Mouse (Mus musculus): ENCODE data around the gene Pipox.

Gene Pipox

DNA sequence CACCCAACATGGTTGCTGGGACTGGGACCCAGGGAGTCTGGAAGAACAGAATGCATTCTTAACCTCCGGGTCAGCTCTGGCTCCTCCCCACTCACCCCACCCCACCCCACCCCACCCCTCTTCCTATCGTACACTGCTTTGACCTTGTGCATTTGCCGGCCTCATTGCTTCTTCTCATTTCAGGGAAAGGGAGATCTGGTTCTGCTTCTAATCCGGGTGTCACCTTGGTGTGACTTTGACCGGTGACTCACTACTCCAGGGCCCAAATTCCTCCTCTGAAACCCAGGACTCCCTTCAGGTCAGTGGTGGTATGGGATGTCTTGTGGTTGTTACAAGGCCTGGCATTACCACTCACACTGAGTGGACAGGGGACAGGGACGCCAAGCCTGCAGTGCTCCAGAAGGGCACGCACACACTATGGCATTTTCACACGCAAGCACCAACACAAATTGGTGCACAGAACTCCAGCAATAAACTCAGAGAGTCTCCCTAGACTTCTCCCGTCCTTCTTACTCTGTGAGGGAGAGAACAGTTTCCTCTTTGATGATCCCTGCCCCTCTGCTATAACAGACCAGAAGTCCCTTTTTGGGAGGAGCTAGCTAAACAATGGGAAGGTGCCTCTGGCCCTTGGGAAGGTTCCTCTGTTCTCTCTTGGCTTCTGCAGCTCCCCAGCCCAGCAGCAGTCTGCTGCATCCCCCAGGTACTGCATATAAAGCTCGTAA is 9.2 kb downstream of the Pipox start:
- in situ Hi-C loops (cut with MboI, MseI), result no loop called here

DNA sequence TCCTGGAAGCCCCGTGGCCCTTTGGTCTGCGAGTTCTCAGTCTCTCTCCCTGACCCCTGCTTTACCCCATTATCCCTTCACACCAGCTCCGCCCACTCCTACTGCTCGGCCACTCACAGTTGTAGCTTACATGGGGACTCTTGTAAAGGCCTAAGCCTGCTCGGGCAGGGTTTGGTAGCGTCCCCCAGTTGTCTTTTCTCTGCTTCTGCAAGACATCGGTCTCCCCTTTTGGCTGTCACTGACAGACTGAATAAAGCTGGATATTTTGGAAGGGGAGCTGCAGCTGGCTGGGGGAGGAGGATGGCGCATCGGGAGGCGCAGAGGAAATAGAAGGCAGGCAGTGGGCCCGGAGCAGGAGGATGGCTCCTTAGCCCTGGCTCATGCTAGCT is 17.1 kb downstream of the Pipox start:
- in situ Hi-C loops (cut with MboI, MseI), result no loop called here

DNA sequence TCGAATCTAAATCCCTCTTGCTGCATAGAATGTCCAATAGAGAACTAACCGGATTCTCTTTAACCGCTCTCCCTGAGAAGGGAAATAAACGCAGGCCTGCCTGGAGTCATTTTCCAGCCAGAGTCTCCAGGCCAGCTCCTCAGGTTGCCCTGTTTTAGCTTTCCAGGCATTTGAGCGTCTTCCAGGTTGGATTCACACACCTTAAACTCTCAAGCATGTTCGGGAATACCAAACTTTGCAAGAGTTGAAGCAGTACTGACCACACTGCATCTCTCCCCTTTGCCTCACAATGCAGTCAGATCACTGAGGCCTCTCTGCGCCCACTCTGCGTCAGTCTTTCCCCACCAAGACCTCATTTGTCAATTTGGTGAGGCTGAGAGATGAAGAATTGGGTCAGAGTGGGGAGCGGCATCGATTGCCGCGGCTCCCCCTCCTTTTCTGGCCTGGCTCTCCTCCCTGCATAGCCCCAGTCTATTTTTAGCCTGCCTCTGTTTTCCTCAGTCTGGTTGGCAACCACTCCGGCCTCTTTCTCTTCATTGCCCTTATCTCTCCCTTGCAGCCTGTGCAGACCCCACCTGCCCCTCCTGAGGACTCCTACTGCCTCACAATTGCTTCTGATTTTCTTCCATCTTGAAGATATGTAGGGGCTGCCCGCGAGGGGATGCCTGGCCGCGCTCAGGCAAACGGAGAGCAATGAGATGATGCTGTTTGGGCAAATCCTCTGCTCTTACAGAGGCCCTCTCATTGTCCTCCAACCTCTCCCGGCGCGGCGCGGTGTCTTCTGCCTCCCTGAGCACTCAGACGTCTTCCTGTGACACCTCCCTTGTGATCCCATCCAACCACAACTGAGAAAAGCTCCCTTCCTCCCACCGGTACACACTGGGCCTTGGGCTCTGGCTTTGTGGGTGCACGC is 17.8 kb downstream of the Pipox start:
- in situ Hi-C loops (cut with MboI, MseI), result no loop called here

DNA sequence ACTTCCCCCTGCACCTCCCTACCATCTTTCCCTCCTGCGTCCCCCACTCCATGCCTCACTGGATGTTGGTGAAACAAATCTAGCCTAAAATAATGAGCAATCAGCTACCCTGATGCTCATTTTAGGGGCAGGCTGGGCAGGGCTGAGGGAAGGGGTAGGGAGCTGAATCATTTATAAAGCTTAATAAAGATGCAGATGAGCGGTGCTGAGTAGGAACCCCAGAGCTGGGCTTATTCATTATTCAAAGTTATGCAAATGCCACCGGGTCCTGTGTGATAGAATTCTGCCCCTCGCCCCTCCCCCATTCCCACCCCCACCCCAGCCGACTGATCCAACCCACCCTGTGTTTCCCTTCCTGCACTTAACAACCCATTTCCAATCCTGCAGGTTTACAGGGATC is 18.6 kb downstream of the Pipox start:
- in situ Hi-C loops (cut with MboI, MseI), result no loop called here

DNA sequence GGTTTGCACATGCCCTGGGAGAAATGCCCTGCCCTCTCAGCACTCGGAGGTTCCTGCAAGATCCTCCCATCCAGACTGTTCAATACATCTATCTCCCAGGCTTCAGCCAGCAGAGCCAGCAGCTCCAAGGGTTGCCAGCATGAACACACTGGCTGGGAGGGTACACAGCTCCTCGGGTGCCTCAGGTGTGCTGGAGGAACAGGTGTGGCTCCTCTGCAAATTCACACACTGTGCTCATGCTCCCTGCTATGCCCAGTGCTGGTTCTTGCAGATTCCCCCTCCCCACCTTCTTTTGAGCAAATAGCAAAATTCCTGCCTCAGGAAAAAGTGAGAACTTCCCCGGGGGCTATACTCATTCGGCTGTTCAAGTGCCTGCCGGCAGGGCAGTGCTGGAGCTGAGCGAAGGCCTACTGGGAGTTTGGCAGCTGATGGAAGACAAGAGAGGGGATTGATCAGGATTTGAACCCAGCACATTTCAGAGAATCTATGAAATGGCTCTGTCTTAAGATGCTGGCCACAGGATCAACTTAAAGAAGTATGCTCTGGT is 19.1 kb downstream of the Pipox start:
- in situ Hi-C loops (cut with MboI, MseI), result no loop called here

DNA sequence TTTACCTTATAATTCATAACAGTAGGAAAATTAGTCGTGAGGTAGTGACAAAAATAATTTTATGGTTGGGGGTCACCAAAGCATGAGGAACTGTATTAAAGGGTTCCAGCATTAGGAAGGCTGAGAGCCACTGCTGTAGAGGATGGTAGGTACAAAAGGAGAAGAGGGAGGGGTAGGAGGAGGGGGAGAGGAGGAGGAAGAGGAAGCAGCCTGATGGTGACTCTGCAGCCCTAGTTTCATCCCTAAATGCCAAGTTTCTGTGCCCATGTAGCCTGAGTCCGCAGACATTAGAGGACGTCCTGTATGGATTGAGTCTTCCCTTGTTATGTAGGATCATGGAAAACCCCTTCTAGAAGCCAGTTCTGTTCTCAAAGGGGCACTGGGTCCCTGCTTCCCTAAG is 20.8 kb downstream of the Pipox start:
- in situ Hi-C loops (cut with MboI, MseI), result no loop called here

DNA sequence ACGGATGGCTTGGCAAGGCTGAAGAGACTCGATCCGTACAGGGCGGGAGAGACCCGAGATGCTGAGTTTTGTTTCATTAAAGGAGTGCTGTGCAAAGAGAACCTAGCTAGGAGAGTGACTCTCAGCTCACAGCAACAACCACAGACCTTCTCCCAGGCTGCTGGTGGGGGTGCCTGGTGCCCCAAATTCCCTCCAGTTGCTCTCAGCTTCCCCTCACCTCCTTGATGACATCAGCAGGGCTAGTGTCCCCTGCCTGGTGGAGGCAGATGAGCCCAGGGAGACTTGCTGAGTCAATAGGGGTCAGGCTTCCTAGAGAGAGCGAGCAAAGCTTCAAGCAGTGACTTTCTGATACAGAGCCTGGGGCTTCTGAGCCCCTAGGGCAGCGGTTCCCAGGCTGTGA is 21.2 kb downstream of the Pipox start:
- in situ Hi-C loops (cut with MboI, MseI), result no loop called here

DNA sequence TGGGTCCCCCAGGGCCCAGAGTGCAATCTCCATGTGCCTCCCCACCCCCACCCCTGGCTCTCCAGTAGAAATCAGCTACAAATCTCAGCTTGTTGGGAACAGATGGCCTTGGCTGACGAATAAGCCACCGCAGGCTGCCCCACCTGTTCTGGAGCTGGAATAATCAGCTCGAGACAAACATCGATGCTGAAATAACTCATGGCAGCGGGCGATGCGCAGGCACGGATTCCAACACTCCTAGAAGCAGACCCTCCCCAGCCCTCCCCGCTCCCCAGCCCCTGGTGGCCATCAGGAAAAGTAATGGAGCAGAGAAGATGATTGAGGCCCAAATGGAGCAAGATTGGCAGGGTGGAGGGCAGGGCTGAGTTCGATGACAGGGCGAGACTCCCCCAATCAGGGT is 21.7 kb downstream of the Pipox start:
- in situ Hi-C loops (cut with MboI, MseI), result no loop called here

DNA sequence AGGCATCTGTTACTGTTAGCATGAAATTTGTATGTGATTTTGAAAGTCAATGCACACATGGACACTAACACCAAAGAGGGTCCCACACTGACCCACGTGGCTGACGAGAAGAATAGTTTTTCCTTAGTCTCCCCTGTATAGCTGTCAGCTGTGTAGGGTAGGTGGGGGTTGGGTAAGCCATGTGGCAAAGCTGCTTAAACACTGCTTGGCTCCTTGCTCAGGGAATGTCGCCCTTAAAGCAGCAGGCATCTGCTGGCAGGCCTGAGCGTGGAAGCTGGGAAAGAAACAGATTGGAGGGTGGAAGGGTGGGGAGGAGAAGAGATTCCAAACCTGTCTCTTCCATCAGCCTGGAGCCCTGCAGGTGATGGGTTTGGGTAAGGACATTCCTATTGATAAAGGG is 22.5 kb downstream of the Pipox start:
- in situ Hi-C loops (cut with MboI, MseI), result no loop called here

DNA sequence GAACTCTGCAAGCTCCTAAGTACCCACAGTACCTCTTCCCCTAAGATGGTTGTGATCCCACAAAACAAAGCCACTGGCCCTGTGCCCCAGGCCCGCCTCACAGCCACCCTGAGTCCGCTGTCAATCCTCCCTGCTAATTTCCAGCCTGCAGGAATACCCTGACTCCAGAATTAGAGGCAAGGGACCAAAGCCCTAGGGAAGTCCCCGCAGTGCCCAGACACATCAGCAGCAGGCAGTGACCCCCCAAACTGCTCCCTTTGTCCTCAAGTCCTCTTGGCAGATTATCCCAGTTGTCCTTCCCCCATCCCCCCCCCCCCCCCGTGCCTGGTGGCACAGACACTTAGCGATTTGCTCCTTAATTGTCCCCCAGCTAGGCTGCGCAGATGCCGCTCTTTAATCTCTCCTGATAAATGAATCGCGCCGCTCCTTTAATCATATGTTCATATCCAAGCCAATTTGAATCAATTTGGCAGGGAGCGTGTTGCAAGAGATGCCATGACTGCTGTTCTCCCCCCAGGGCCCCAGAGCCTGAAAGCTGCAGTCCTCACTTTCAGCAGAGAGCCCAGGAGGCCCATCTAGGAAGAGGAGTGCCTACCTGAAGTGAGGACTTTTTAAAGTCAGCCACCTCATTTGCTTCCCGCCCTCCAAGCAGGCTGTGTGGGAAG is 26.3 kb downstream of the Pipox start:
- in situ Hi-C loops (cut with MboI, MseI), result no loop called here

DNA sequence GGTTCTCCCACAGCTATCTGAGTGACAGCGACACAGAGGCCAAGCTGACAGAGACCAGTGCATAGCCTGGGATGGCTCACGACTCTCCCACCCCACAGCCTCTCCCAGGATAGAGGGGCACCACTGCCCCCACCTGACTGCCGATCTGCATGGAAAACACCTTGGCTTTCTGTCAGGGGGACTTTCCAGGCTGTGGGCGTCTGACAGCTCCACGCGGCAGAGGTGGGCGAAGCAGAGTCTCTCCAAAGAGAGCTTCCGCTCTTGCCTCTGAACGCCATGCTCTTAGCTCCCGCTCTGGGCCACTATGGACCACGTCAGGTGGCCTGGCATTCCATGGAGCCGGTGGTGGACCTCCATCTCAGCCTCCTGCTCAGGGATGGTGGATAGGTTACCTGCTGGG is 29.1 kb downstream of the Pipox start:
- in situ Hi-C loops (cut with MboI, MseI), result no loop called here

DNA sequence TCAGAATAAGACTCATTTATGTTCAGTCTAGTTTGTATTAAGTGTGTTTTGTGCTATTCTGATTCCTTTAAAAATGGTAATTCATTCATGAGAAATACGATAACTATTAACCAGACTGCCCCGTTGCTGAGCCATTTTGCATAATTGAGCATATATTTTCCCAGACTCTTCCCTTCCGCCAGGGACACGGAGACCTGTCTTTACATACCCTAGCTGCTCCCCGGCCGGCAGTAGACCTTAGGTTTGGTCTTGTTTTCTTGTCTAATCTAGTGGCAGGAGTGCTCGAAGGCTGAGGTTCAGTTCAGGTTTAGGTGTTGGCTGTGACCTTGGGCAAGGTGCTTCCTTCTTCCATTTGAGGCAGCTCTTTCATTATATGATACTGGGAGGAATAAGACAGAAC is 31.0 kb downstream of the Pipox start:
- in situ Hi-C loops (cut with MboI, MseI), result no loop called here

DNA sequence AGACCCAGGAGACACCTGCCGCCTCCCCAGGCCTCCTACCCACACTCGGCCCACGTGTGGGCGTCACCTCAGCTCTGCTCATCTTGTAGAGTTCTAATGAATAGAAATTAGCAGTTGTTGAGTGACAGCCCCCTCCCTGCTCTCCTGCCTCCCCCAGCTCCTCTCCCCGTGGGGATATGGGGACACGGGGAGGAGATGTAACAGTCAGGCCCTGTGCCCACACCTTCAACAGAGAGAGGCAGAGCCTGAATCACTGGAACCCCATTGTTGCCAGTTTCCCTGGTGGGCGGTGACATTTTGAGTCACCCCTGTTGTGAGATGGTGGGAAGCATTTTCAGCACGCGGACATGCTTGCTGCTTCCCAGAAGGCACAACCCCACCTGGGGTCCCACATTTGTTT is 32.9 kb downstream of the Pipox start:
- in situ Hi-C loops (cut with MboI, MseI), result no loop called here

DNA sequence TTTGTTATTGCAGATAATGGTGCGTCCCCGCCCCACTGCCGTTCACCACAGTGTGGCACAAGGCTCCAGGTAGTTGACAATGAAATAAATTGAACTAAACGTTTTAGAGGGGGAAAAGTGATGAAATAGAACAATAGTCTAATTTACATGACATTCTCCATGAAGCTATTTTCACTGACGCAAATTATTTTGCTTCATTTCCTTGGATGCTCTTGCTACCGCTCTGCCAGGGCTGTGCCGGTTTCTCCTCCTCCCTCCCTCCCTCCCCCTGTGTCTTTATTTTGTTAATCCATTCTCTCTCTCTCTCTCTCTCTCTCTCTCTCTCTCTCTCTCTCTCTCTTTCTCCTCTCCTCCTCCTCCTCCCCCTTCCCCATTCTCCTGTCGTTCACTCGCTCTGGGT is 35.3 kb downstream of the Pipox start:
- in situ Hi-C loops (cut with MboI, MseI), result no loop called here

DNA sequence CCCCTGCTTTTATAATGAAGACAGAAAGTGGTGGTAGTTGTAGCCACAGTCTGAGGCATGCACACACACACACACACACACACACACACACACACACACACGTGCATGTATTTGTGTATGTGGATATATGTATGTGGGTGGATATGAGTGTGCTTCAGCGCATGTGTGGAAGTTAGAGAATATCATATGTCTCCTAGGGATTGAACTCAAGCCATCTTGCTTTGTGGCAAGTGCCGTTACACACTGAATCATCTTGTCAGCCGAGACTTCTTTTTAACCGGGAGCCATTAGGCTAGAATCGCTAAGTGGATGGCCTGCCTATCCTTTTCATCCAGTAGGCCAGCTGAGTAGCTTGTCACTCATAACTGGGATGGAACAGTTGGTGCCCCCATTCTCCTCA is 36.8 kb downstream of the Pipox start:
- in situ Hi-C loops (cut with MboI, MseI), result no loop called here

DNA sequence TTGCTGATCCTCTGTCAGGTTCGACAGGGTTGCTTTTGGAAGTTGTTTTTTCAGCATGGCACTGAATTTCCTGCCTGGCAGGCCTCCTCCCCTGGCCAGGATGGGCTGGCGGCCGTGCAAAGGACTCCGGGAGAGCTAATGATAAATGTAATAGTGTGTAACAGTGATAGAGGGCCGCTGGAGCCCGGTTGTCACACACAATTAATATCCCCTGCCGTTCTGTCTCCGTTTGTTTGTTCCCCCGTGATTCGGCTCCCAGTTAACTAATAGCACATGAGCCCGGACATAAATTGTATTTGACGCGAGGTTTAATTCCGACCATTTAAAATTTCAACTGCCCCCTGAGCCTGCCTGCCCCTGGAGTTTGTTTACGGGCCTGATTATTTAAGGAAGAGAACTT is 38.5 kb downstream of the Pipox start:
- in situ Hi-C loops (cut with MboI, MseI), result no loop called here

DNA sequence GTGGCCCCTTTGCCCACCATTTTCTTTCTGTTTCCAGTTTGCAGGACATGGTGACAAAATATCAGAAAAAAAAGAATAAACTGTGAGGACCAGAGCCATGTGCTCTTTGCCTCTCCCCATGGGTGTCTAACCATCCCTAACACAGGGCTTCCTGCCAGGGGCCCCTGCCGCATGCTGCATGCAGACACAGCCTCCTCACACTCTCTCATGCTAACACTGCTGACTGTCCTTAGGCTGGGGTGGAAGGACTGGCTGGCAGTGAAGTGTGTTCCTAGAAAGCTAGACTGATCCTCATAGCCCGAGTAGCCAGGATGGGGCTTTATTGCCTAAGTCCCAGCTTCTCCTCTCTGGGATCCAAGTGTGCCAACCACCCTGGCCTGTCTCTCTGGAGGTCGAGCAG is 39.3 kb downstream of the Pipox start:
- in situ Hi-C loops (cut with MboI, MseI), result no loop called here

DNA sequence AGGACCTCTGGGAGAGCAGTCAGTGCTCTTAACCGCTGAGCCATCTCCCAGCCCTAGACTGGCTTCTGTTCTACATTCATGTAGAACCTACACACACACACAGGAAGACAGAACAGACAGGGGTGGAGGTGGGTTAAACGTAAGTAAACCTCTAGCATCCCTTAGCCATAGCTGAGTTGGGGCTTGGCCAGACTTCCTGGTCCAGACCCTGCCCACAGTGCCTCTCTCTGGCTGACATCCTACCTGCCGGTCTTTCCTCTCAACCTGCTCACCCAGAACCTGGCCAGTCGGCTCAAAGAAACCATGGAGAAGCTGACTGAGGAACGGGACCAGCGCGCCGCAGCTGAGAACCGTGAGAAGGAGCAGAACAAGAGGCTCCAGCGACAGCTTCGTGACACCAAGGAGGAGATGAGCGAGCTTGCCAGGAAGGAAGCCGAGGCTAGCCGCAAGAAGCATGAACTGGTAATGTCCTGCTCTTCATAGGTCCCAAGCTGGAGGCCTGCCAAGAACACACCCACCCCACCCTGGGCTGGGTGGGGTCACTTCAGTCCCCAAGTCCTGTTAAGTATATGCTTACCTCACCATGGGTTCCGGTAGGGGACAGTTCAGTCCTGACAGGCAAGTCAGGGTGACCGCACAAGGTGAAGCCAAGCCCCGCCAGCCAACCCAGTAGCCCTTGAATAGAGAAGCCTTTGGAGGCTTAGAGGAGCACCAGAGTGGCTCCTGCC is 40.8 kb downstream of the Pipox start:
- in situ Hi-C loops (cut with MboI, MseI), result no loop called here

DNA sequence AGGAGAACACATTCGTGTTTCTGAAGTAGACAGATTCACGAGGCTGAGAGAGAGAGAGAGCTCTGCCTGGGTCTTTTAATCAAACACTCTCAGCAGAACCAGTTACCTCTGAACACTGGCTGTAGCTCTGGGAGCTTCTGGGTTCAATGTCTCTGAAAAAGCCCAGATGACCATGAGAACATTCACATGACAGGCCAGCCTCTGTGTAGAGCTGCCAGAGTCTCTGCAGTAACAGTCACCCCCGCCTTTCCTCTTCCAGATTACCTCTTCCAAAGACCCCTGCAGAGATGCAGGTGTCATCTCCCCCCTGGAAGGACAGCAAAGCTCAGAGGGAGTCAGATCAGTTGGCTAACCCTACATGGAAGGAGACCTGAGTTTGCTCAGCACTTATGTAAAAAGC is 41.7 kb downstream of the Pipox start:
- in situ Hi-C loops (cut with MboI, MseI), result no loop called here

DNA sequence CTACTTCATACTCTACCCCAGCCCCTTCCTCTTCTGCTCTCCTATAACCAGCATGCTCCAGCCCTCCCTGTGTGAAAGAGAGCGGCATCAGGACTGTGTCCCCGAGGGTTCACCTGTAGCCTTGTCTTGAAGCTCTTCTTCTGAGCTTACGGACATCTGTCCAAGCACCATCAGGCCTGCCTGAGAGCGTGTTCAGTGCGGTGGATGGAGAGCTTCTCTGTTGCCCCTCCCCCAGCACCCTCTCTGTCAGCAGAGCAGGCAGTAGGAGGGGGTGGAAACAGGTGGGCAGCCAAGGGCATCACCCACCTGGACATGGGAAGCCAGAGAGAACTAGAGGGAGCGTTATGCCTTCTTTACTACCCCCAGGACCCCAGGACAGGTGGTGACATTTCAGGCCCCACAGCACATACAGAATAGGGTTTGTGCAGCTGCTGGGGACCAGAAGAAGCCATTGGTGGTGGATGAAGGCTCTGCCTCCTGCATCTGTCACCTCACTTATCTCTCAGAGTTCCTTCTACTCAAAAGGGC is 42.3 kb downstream of the Pipox start:
- in situ Hi-C loops (cut with MboI, MseI), result no loop called here

Measured in T-helper 1 cell (primary cell).